Mouse (Mus musculus): Measurements from ENCODE around the gene Pttg1.
A peak's percentile ranks its signal among the peaks of the same experiment; 100 is the strongest.

Gene Pttg1

GRCm38 (mm10) chr11:43410291-43410690 is 15.8 kb downstream of the Pttg1 start:
- no peak for DNase-seq (ENCODE audit: low spot score in 2 of 2)

GRCm38 (mm10) chr11:43408888-43409287 is 17.2 kb downstream of the Pttg1 start:
- DNase-seq (ENCODE audit: low spot score in 2 of 2) = no peak

- no peak for DNase-seq (ENCODE audit: low spot score in 2 of 2)
Observed at GRCm38 (mm10) chr11:43404150-43404807, 21.8 kb downstream of the Pttg1 start.

DNA sequence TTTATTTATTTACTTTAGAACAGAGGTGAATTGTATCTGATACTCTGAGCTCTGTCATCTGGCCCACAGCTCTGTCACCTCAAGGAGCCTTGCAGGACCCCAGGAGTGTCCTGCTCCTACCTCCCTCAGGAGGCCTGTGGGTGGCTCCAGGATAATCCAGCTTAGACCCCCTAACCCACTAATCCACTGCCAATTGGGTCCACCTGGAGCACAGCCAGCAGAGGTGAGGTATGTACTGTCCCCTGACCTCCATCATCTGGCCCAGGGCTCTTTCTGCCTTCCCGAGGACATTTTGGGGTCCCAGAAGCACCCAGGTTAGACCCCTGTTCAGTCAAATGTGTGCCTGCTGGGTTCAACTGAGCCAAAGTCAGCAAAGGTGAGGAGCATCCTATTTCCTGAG is 25.9 kb downstream of the Pttg1 start:
- no peak for DNase-seq (ENCODE audit: low spot score in 2 of 2)

DNA sequence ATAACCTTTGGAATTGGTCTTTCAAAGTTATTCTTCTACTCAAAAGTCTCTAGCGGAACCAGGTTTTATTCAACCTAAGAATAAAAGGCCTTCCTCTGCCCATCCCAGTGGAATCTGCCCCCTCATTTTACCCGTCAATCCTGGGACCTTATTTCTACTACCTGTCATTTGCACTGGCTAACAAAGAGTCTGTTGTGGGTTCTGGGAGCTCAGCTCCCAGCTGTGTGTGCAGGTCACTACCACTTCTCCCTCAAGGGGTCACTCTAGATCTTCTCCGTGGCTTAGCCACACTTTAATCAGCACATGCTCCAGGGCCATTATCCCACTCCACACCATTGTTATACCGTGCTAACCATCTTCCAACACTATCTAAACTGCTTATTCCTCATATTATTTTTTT is 26.8 kb downstream of the Pttg1 start:
- no peak for DNase-seq (ENCODE audit: low spot score in 2 of 2)

- no peak for DNase-seq (ENCODE audit: low spot score in 2 of 2)
Observed at GRCm38 (mm10) chr11:43396672-43397071, 29.4 kb downstream of the Pttg1 start.

DNA sequence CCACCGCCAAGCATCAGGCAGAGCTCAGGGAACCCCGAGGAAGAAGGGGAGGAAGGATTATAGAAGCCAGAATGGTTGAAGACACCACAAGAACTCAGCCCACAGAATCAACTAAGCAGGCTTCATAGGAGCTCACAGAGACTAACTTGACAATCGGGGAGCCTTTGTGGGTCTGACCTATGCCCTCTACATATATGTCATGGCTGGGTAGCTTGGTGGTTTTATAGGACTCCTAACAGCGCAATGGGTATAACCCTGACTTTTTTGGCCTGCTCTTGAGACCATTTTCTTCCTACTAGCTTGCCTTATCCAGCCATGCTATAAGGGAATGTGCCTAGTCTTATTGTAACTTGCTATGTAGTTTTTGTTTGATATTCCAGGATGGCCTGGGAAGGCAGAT is 29.8 kb downstream of the Pttg1 start:
- no peak for DNase-seq (ENCODE audit: low spot score in 2 of 2)

- no peak for DNase-seq (ENCODE audit: low spot score in 2 of 2)
Observed at GRCm38 (mm10) chr11:43395073-43395948, 30.7 kb downstream of the Pttg1 start.

DNA sequence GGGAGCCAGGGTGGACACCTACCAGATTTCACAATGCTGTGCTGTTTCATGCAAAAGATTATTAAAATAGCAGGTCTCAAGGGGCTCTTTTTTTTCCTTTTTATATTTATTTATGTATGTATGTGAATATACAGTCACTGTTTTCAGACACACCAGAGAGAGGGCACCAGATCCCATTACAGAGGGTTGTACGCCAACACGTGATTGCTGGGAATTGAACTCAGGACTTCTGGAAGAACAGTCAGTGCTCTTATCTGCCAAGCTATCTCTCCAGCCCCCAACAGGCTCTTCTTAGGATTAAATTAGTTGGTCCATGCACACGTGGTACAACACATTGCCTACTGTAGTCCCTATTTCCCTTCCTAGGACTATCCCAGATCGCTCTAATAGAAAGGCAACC is 32.7 kb downstream of the Pttg1 start:
- no peak for DNase-seq (ENCODE audit: low spot score in 2 of 2)

DNA sequence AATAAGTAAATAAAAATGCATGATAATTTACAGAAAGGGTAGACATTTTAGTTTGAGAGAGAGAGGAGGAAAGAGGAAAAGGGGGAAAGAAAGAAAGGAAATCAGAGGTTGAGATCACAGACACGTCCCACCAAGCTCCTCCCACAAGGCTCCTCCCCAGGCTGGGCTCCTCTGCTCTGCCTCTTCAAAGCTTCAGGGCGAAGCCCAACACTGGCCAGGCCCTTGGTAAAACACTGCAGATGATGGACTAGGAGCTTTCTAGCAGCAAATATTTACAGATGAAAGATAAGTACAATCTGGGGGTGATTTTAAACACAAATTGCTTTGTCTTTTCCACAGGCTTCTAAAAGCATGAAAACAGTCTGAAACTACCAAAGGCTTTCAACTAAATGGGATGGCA is 33.3 kb downstream of the Pttg1 start:
- DNase-seq (ENCODE audit: low spot score in 2 of 2) = no peak

DNA sequence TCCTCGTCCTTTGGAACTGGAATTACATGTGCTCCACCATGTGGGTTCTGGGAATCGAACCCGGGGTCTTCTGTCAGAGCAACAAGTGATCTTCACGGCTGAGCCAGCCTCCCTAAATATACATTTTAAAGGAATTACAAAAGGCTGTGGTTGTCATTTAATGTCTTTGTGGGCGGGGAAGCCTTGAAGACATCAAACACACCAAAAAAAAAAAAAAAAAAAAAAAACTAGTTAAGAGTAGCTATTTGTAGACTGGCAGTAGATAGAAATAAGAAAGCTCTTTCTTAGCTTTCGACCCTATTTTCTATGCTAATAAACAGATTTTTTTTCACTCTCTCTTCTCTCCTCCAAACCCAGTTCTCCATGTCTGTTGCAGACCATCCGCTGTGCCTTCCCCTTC is 36.9 kb downstream of the Pttg1 start:
- DNase-seq (ENCODE audit: low spot score in 2 of 2) = no peak

DNA sequence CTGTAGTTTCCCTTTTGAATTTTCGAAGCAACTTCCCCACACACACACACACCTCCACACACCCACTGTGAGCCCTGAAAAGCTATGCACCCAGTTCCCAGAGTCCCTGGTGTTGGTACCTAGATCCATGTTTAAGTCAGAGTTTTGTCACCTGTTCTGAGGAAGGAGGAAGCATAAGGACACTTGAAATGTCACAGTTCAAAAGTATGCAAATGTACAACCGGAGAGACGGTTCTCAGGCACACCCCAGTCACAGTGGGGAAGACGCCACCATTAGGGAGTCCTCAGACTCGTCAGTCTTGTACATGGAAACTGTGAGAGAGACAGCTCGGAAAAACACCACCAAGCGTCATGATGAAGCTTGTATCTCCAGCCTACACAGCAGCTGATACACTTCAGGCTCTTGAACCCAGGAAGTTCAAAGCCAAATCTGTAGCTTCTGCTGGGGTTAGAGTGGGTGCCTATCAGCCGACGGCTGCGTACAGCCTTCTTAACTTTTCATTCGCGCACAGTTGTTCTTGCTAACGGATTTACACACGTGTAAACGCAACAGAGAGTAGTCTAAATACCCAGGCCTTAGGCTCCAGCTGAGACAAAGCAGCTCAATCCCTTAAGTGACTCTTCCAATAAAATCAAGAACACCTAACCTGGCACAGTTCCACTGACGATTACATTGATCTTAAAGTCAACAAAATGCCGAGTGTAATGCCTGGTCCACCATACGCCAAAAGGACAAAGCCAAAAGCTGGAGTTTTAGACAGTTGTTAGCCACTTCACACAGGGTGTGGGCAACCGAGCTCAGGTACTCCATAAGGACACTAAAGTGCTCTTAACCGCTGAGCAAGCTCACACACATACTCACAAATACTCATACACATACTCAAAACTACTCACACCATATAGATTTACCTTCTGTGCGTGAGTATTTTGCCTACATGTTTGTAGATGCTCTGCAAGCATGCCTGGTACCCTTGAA is 37.6 kb downstream of the Pttg1 start:
- DNase-seq (ENCODE audit: low spot score in 2 of 2) = no peak

DNA sequence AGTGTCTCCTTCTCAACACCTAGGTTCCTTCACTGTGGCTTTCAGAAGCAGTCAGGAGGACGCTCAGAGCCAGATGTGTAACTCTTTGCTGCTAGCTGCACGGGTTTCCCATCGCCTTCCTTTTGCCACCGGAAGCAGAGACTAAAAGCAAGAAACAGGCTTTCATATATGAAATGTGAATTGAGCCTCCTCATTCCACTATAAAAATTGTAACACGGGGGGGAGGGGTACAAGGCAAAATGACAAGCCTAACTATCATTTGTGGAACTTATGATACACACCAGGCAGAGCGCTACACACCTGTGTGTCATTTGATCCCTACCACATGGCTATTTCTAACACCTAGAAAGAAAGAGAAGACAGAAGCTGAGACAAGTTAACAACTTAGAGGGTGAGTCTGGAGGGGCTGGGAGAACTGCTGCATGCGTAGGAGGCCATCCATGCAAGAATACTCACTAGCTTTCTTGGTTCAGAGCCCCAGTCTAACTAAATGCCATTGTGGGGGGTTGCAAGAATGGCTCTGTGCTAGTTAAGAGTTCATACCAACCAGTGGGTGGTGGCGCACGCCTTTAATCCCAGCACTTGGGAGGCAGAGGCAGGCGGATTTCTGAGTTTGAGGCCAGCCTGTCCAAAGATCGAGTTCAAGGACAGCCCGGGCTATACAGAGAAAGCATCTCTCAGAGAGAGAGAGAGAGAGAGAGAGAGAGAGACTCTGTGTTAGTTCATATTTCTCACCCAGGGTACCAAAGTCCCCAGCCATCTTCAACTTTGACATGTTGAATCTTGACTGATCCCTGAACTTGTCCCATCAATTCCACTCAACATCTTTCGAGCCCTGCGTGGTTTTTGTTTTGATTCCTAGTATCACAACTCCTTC is 38.8 kb downstream of the Pttg1 start:
- no peak for DNase-seq (ENCODE audit: low spot score in 2 of 2)

DNA sequence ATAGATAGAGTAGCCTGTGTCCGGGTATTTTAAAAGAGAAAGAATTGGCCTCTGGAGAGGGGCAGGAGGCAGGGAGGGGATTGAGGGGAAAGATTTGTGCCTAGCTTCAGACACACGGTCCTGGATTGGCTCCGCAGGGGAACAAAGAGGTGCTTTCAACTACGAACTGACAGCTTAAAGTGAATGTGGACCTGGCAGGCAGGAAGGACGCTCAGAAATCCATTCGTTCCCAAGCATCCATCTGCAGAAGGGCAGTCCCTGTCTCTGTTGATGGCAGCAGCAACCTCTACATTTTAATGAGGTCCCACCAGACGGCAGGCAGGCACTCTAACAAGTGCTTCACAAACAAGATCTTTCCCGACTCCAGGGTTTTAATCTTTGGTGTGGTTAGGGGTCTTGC is 40.3 kb downstream of the Pttg1 start:
- DNase-seq (ENCODE audit: low spot score in 2 of 2) = no peak

DNA sequence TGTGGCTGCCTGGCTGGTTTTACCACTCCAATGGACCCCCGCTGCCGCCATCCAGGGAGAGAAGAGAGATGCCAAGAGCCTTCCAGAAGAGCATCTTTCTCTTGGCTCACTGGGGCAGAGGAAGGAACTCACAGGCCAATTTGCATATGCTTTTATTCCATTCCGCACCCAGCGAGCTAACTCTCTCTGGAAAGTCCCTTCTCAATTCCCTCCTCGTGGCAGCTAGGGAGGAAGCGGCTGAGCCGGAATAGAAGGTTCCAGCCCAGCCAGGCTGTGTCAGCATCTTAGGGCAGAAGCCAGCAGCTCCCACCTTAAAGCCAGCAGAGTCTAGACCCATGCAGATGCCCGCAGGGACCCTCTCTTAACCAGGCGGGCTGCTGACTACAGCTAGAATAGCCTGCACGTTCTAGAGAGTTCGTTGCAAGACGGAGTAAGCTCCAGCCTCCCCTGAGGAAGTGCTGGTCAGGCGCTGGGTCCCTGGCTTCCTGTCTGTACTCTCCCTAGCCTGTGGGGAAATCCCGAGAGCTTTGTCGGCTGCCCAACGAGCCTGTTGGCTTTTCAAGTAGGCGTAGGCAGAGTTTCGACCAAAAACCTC is 40.9 kb downstream of the Pttg1 start:
- peak; percentile 45 to 55 for DNase-seq (ENCODE audit: low spot score in 2 of 2)

- no peak for DNase-seq (ENCODE audit: low spot score in 2 of 2)
Observed at GRCm38 (mm10) chr11:43383581-43383980, 42.5 kb downstream of the Pttg1 start.

DNA sequence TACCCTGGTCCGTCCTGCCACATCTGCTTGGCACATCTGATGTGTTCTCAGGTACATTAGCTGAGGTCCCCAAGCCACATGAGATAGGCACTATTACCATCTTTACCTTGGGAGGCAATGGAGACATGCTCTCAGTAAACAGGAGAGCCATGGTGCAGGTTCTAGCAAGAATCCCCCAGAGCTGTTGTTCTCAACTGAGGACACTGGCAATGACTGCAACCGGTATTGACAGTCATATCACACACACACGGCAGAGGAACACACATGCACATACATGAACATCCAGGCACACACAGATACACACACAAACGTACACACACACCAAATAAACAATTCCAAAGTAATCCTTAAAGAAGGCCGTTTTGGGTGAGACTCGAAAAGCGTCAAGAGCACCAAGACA is 45.1 kb downstream of the Pttg1 start:
- no peak for DNase-seq (ENCODE audit: low spot score in 2 of 2)

GRCm38 (mm10) chr11:43379911-43380485 is 46.1 kb downstream of the Pttg1 start:
- DNase-seq (ENCODE audit: low spot score in 2 of 2) = no peak

DNA sequence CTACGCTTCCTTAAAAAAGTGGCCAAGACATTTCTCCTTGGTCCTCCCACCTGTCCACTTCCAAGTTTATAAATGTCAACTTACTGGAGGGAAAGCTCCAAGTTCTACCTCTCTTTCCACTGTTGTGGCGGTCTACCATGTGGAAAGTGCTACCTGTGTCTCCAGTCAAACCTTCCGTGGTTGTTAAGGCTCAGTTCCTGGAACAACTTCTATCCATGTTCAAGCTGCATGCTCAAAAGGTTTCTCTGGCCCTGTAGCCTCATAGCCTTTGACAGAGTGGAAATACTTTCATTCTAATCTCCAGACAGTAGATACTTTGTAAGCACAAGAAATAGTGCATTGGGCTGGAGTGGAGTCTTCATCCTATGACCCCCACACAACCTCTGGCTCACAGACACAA is 46.6 kb downstream of the Pttg1 start:
- no peak for DNase-seq (ENCODE audit: low spot score in 2 of 2)

GRCm38 (mm10) chr11:43377083-43377850 is 48.8 kb downstream of the Pttg1 start:
- no peak for DNase-seq (ENCODE audit: low spot score in 2 of 2)

All from urinary bladder, postnatal 36 days (tissue).